Mouse (Mus musculus) thymus, adult 2 months (tissue): ENCODE results near the gene Gm45140.

Experiments
- CTCF ChIP-seq: fragments of 200-500 bp; IDR thresholded peaks from 2 replicates; pipeline ENCODE4 v1.5.1; 2012; ENCODE audit warnings: mild to moderate bottlenecking, control low read depth, low read length, moderate library complexity, borderline replicate concordance; ENCODE audit not compliant: control insufficient read depth, poor library complexity, insufficient read depth; ENCODE audit errors: extremely low read depth
- POLR2A ChIP-seq: fragments of 200-500 bp; IDR thresholded peaks from 2 replicates; pipeline ENCODE4 v1.6.1; 2012; ENCODE audit warnings: mild to moderate bottlenecking, low read length, control low read depth, moderate library complexity; ENCODE audit not compliant: control insufficient read depth, poor library complexity, insufficient read depth; ENCODE audit errors: extremely low read depth

DNA sequence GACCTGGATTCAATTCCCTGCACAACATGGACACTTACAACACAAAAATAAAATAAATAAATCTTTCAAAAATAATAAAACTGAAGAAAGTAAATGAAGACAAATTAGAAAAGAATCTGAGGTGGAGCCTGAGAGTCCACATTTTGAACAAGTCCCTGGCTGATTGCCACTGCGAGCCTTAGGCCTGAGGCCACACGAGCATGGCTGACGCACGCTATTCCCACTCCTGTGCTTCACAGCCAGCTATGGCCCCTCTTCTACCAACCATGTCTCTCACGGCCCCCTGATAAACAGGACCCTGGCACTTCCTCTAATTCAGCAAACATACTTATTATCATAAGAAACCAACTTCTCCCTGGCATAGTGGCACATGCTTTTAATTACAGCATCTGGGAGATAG lies 49.0 kb downstream of the Gm45140 start:
- no peak for TF ChIP-seq CTCF
- TF ChIP-seq POLR2A = no peak
